Mouse (Mus musculus) E14TG2a.4 (cell line): ENCODE measurements around the gene Tssk2.

Experiments used
- CTCF ChIP-seq: conservative IDR thresholded peaks from 2 replicates; pipeline ENCODE4 v1.5.1; 2014; ENCODE audit warnings: low read length
- POU5F1 ChIP-seq: IDR thresholded peaks from 2 replicates; pipeline ENCODE4 v1.6.1; 2014; ENCODE audit warnings: low read length, borderline replicate concordance

DNA sequence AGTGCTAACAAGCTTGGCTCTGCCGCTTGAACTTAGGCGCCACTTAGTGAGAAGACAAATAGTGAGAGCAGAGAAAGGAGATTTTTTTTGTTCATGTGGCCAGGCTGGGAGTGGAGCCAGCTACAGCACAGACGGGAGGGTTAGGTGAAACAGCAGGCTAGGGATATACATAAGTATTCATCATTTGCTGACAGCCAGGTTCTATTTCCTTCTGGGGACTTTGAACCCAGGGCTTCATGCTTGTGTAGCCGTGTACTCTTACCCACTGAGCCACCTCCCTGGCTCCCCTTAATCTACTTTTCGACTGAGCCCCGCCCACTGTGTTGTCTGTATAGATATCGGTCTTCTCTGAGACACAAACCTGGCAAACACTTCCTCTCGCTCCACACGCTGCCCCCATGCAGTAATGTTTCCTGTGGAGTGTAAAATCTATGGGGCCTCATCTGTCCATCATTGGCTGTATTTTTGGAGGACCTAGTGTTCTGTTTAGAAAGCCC is 40.9 kb downstream of the Tssk2 start:
- TF ChIP-seq CTCF = no peak
- TF ChIP-seq POU5F1 = no peak
